Mouse (Mus musculus): ENCODE measurements at regions not wholly inside any gene's neighbourhood (a gene's known extent, or its start where the extent isn't known, plus 50 kb on each side); places are given as distances from the start of the nearest gene placed in this dataset.

DNA sequence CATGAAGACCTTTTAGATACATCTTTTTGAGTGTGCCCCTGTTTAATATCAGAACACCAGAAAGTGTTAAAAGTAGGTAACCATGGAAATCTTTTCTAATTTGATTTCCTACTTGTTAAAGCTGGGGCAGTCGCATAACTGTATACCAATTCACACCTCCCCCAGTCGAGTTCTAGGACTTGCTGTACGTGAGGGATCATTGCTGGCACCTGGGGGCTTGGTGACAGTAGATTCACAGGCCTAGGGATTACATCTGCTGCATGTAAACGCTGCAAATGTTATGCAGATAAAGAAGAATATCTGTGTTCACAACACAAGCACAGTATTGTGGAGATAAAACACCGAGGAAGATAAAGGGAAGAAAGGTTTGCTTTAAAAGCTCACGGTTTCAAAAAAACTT, 256.7 kb downstream of the Ice1 start:
- no peak for TF ChIP-seq CTCF (IDR thresholded peaks at IDR 0.05; ENCODE audit: low read depth, low read length)
- no peak for TF ChIP-seq POLR2A (IDR thresholded peaks at IDR 0.05; ENCODE audit: insufficient read depth, low read length)
- TF ChIP-seq EP300 (IDR thresholded peaks at IDR 0.05; ENCODE audit: insufficient read depth, low read depth, low read length): no peak

All from ES-Bruce4 (cell line).